Mouse (Mus musculus): ENCODE measurements around the gene Fbxl7.

Gene Fbxl7

GRCm38 (mm10) chr15:26687729-26688128 is 207.7 kb downstream of the Fbxl7 start:
- no peak for TF ChIP-seq GATA4 (IDR thresholded peaks at IDR 0.05; ENCODE audit: insufficient replicate concordance, low read length)

- TF ChIP-seq GATA4 (IDR thresholded peaks at IDR 0.05; ENCODE audit: insufficient replicate concordance, low read length), result no peak
Observed at GRCm38 (mm10) chr15:26682279-26682678, 213.1 kb downstream of the Fbxl7 start.

- no peak for TF ChIP-seq GATA4 (IDR thresholded peaks at IDR 0.05; ENCODE audit: insufficient replicate concordance, low read length)
Observed at GRCm38 (mm10) chr15:26673239-26673859, 222.0 kb downstream of the Fbxl7 start.

DNA sequence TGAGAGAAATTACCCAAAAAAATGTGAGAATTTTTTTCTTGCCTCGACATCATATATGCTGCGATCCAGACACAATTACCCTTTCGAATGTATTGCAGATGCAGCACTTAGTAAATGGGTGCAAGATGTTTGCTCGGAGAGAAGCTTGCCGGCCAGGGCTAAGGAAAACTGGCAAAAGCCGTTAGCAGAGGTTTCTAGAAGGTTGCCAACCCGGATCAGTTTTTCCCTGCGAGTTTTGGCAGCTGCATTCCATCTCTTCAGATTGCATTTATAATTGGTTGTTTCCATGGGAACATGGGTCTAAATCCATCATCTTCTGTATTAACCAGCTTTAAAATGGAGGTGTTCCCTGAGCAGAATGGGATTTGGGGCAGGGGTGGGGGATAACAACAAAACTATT is 240.4 kb downstream of the Fbxl7 start:
- TF ChIP-seq GATA4 (IDR thresholded peaks at IDR 0.05; ENCODE audit: insufficient replicate concordance, low read length), result no peak

DNA sequence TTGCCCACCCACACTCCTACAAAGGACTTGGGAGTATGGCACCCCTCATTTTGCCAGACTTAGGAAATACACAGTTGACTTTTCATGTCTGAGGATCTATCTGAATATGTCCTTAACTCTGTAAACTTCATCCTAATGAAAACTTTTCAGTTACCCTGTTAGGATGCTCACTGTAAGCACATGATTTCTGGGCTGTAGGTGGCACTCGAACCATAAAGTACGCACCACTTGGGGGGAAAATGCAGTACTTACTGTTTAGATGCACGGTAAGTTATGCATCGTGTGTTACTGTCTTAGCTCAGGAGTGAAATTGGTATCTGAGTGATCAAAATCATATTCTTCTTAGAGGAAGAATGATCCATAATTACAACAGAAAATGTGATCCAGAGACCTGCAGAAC is 252.8 kb downstream of the Fbxl7 start:
- no peak for TF ChIP-seq GATA4 (IDR thresholded peaks at IDR 0.05; ENCODE audit: insufficient replicate concordance, low read length)

- TF ChIP-seq GATA4 (IDR thresholded peaks at IDR 0.05; ENCODE audit: insufficient replicate concordance, low read length), result no peak
Observed at GRCm38 (mm10) chr15:26639726-26640125, 255.7 kb downstream of the Fbxl7 start.

DNA sequence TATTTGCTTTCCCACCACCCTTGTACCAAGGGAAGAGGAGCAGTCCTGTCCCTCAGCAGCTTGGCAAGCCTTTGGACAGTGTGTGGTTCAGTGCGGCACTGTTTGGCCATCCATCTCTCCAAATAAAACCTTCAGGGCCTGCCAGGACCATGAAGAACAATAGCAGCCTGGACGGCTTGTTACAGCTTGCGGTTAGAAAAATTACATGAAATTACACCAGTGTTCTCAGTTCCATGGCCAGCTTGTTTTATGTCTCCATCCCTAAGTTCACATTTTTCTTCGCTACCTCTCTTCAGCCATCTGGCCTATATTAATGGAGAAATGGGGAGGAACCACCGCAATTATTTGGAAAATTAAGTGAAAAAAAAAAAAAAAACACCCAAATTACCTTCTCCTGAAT is 259.8 kb downstream of the Fbxl7 start:
- no peak for TF ChIP-seq GATA4 (IDR thresholded peaks at IDR 0.05; ENCODE audit: insufficient replicate concordance, low read length)

DNA sequence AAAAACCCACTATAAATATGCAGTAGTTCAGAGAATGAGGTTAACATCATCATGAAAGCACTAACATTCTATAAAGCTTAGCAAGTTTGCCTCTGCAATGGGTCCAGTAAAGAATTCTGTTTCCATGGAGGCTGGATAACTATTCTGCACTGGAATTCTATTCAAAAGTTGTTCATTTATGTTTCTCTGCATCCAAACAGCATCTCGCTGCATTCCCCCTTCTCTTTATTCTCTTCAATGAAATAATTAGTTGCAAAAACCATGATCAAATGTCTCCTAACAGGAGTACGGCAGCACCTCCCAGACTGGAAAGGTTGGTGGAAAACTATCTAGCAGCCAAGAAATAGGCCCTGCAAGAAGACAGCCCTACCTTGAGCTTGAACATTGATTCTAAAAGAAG is 267.2 kb downstream of the Fbxl7 start:
- TF ChIP-seq GATA4 (IDR thresholded peaks at IDR 0.05; ENCODE audit: insufficient replicate concordance, low read length), result no peak

- no peak for TF ChIP-seq GATA4 (IDR thresholded peaks at IDR 0.05; ENCODE audit: insufficient replicate concordance, low read length)
Observed at GRCm38 (mm10) chr15:26623242-26623641, 272.1 kb downstream of the Fbxl7 start.

GRCm38 (mm10) chr15:26620279-26620678 is 275.1 kb downstream of the Fbxl7 start:
- no peak for TF ChIP-seq GATA4 (IDR thresholded peaks at IDR 0.05; ENCODE audit: insufficient replicate concordance, low read length)

- TF ChIP-seq GATA4 (IDR thresholded peaks at IDR 0.05; ENCODE audit: insufficient replicate concordance, low read length), result no peak
Observed at GRCm38 (mm10) chr15:26619221-26619620, 276.2 kb downstream of the Fbxl7 start.

DNA sequence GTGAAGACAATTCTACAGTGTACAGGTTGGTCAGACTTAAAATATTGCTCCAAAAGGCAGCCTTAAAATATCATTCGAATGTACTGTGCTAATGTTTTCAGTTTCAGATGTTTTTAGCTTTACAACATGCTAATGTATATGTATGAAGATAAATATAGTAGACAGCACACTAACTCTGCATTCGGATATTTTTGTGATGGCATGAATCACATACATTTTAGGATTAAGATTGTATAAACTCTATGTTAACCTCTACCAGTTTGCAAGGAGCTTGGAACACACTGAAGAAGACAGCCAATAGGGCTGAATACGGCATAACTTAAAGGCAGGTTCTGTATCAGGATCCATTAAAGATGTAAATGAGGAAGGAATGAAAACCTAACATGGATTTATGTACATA is 299.1 kb downstream of the Fbxl7 start:
- no peak for TF ChIP-seq GATA4 (IDR thresholded peaks at IDR 0.05; ENCODE audit: insufficient replicate concordance, low read length)

DNA sequence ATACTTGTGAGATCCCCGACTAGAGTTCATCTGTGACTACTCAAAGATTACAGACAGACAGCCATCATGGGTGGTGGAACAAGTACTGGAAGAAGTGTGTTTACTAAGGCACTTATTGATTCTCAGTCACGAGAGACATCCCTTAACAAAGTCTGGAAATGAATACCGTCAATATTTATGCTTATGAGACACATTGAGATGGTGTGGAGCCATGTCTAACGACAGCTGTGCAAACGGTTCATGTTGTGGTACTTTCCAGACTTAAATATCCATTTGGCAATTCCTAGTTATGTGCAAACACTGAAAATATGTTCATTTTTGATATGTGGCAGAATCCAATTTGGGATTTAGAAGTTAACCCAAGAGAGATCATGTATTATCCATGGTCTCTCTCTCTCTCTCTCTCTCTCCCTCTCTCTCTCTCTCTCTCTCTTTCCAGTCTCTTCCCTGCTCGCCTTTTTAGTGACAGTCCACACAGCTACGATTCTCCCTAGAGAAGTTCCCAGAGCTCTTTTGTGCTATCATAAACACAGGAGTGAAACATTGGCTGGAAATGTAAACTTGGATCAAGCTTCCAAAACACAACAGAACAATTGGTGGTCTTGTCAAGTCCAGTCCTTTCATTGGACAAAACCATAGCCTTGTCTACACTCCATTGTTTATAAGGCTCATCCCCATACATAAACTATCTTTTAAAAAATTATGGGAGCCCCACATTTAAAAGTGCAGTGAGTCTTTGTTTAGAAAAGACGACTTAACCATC is 315.3 kb downstream of the Fbxl7 start:
- no peak for TF ChIP-seq GATA4 (IDR thresholded peaks at IDR 0.05; ENCODE audit: insufficient replicate concordance, low read length)

GRCm38 (mm10) chr15:26578500-26578899 is 316.9 kb downstream of the Fbxl7 start:
- no peak for TF ChIP-seq GATA4 (IDR thresholded peaks at IDR 0.05; ENCODE audit: insufficient replicate concordance, low read length)

DNA sequence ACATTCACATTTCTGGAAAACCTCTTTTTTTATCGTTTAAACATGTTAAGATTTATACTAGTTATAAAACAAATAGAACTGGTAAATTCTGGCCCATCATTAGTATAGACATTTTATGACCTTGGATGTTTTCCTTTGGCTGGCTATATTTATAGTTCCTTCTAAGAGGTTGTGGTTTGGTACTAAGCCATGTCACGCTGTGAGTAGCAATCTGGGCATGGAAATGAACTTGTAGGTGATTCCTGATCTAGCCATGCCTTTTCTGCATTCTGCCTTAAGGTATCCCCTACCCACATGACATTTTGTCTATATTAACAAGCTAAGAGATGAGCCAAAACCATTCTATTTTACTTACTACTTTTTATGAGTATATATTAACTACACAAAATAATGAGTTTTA is 329.3 kb downstream of the Fbxl7 start:
- no peak for TF ChIP-seq GATA4 (IDR thresholded peaks at IDR 0.05; ENCODE audit: insufficient replicate concordance, low read length)

- TF ChIP-seq GATA4 (IDR thresholded peaks at IDR 0.05; ENCODE audit: insufficient replicate concordance, low read length), result no peak
Observed at GRCm38 (mm10) chr15:26553620-26554019, 341.8 kb downstream of the Fbxl7 start.
